Mouse (Mus musculus) embryo, embryonic 11 days (tissue): ENCODE results near the gene Crcp.
A peak's percentile ranks its signal among the peaks of the same experiment; 100 is the strongest.

ENCODE experiments used
- DNase-seq: peaks from one replicate; pipeline ENCODE4 v3.0.0-alpha.2; 2015

Crcp gene

GRCm38 (mm10) chr5:130029142-130029897 lies at the start of gene Crcp, which contains the start of gene Asl:
Gene Crcp, plus strand, starts transcription at chr5:130029290.
Gene Asl, minus strand, starts transcription at chr5:130029247.
- peak; percentile 91 for DNase-seq

GRCm38 (mm10) chr5:129980216-129980615 lies 48.9 kb upstream of the Crcp start:
- no peak for DNase-seq

GRCm38 (mm10) chr5:129989376-129989775 lies 39.7 kb upstream of the Crcp start:
- DNase-seq: no peak

GRCm38 (mm10) chr5:129991898-129992297 lies 37.2 kb upstream of the Crcp start:
- DNase-seq: no peak

- DNase-seq: no peak
Observed at GRCm38 (mm10) chr5:129993374-129993773, 35.7 kb upstream of the Crcp start.

- DNase-seq: no peak
Observed at GRCm38 (mm10) chr5:129994989-129995388, 34.1 kb upstream of the Crcp start.

GRCm38 (mm10) chr5:129997700-129998099 lies 31.4 kb upstream of the Crcp start:
- no peak for DNase-seq

- peak; percentile 73 for DNase-seq
Observed at GRCm38 (mm10) chr5:129999097-129999496, 30.0 kb upstream of the Crcp start.

- DNase-seq: no peak
Observed at GRCm38 (mm10) chr5:130000735-130001134, 28.4 kb upstream of the Crcp start.

- DNase-seq: no peak
Observed at GRCm38 (mm10) chr5:130001356-130001987, 27.6 kb upstream of the Crcp start.

- peak; percentile 93 for DNase-seq
Observed at GRCm38 (mm10) chr5:130002301-130003146, 26.6 kb upstream of the Crcp start, which contains the start of gene Gusb. Gene Gusb, minus strand, starts transcription at chr5:130003049.

GRCm38 (mm10) chr5:130003229-130003628 lies 25.9 kb upstream of the Crcp start:
- DNase-seq: peak; percentile 47

- no peak for DNase-seq
Observed at GRCm38 (mm10) chr5:130007344-130007743, 21.7 kb upstream of the Crcp start.

GRCm38 (mm10) chr5:130008034-130008590 lies 21.0 kb upstream of the Crcp start:
- DNase-seq: no peak

GRCm38 (mm10) chr5:130009784-130010183 lies 19.3 kb upstream of the Crcp start:
- no peak for DNase-seq

GRCm38 (mm10) chr5:130010961-130011360 lies 18.1 kb upstream of the Crcp start:
- DNase-seq: no peak

GRCm38 (mm10) chr5:130015104-130015503 lies 14.0 kb upstream of the Crcp start:
- no peak for DNase-seq

- no peak for DNase-seq
Observed at GRCm38 (mm10) chr5:130019461-130019860, 9.6 kb upstream of the Crcp start.

GRCm38 (mm10) chr5:130021361-130021966 lies 7.6 kb upstream of the Crcp start:
- DNase-seq: no peak

- DNase-seq: no peak
Observed at GRCm38 (mm10) chr5:130022366-130022765, 6.7 kb upstream of the Crcp start.

- DNase-seq: no peak
Observed at GRCm38 (mm10) chr5:130023067-130023766, 5.9 kb upstream of the Crcp start.
